Mouse (Mus musculus) embryo, embryonic 10.5 days (tissue): Measurements from ENCODE around the gene Gm11985.
"Not testable (repeated sequence)": the region's sequence is repeated elsewhere in the genome, so short reads cannot be mapped to it uniquely, and the experiment has no call there.

Experiments used
- DNase-seq: peaks from one replicate; pipeline ENCODE4 v3.0.0-alpha.2; 2015; ENCODE audit warnings: low spot score

Gm11985 gene

GRCm38 (mm10) chr11:7188469-7188868 is at the start of gene Gm11985:
Gene Gm11985, minus strand, starts transcription at chr11:7188569.
- DNase-seq, result no peak

- DNase-seq, result no peak
Measured at GRCm38 (mm10) chr11:7237712-7238111, 49.3 kb upstream of the Gm11985 start.

- DNase-seq, result no peak
Measured at GRCm38 (mm10) chr11:7236751-7237150, 48.4 kb upstream of the Gm11985 start.

- DNase-seq, result peak; percentile 15
Measured at GRCm38 (mm10) chr11:7234981-7235609, 46.7 kb upstream of the Gm11985 start.

- DNase-seq, result no peak
Measured at GRCm38 (mm10) chr11:7234436-7234835, 46.1 kb upstream of the Gm11985 start.

- DNase-seq, result no peak
Measured at GRCm38 (mm10) chr11:7233333-7233732, 45.0 kb upstream of the Gm11985 start.

- no peak for DNase-seq
Measured at GRCm38 (mm10) chr11:7231958-7232357, 43.6 kb upstream of the Gm11985 start.

GRCm38 (mm10) chr11:7230000-7230399 is 41.6 kb upstream of the Gm11985 start:
- DNase-seq, result no peak

GRCm38 (mm10) chr11:7228107-7228506 is 39.7 kb upstream of the Gm11985 start:
- DNase-seq, result no peak

- DNase-seq, result peak; percentile 8
Measured at GRCm38 (mm10) chr11:7226810-7227550, 38.6 kb upstream of the Gm11985 start.

- no peak for DNase-seq
Measured at GRCm38 (mm10) chr11:7226200-7226599, 37.8 kb upstream of the Gm11985 start.

GRCm38 (mm10) chr11:7221826-7222225 is 33.5 kb upstream of the Gm11985 start:
- DNase-seq, result not testable (repeated sequence)

- peak; percentile 72 for DNase-seq
Measured at GRCm38 (mm10) chr11:7215703-7216102, 27.3 kb upstream of the Gm11985 start.

GRCm38 (mm10) chr11:7214761-7215160 is 26.4 kb upstream of the Gm11985 start:
- DNase-seq, result peak; percentile 90

- DNase-seq, result no peak
Measured at GRCm38 (mm10) chr11:7214342-7214660, 25.9 kb upstream of the Gm11985 start.

GRCm38 (mm10) chr11:7213501-7214341 is 25.4 kb upstream of the Gm11985 start, which contains the start of gene Igfbp3:
Gene Igfbp3, minus strand, starts transcription at chr11:7213923.
- DNase-seq, result peak; percentile 71

GRCm38 (mm10) chr11:7213161-7213500 is 24.8 kb upstream of the Gm11985 start:
- no peak for DNase-seq

- no peak for DNase-seq
Measured at GRCm38 (mm10) chr11:7212126-7212798, 23.9 kb upstream of the Gm11985 start.

- DNase-seq, result no peak
Measured at GRCm38 (mm10) chr11:7211211-7211610, 22.8 kb upstream of the Gm11985 start.

- peak; percentile 84 for DNase-seq
Measured at GRCm38 (mm10) chr11:7210343-7210742, 22.0 kb upstream of the Gm11985 start.

- no peak for DNase-seq
Measured at GRCm38 (mm10) chr11:7203846-7204245, 15.5 kb upstream of the Gm11985 start.

- DNase-seq, result no peak
Measured at GRCm38 (mm10) chr11:7202206-7202605, 13.8 kb upstream of the Gm11985 start.
